Mouse (Mus musculus): ENCODE data around the gene Mtch1.
"Not testable (repeated sequence)": the region's sequence is repeated elsewhere in the genome, so short reads cannot be mapped to it uniquely, and the experiment has no call there.

Gene Mtch1

GRCm38 (mm10) chr17:29347645-29348256 lies at the start of gene Mtch1:
TSS of gene Mtch1 (minus strand) at chr17:29347934.
- DNase-seq (ENCODE audit: low read depth, low spot score) = peak; percentile 96

- peak; percentile 89 for DNase-seq (ENCODE audit: low read depth, low spot score)
Measured at GRCm38 (mm10) chr17:29396821-29397242, 49.1 kb upstream of the Mtch1 start.

DNA sequence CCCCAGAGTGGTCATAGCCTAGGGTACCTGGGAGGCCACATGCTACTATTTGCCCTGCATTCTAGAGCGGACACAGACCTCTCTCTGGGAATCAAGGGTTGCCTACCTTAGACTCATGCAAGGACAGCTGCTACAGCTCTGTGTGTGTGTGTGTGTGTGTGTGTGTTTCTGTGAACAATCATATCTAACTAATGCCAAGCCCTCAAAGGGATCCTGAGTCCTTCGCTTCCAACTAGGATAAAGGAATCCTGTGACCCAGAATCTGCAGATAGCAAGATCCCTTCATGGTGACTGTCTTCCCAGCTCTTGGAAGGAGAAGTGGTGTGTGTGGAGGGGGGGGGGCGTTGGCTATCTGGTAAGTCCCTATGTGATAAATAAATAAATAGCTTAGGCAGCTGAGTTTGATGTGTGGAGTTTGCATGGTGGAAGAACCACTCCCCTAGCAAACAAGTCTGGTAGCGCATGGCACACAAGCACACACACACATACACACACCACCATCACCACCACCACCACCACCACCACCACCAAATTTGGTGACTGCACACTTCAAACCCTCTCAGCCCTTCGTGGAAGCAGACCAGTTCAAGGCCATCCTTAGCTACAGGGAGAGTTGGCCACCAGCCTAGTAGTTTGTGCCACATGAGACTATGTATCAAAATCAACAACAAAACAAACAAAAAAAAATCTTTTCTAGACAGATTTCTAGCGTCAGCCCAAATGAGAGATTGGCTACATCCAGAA lies 48.5 kb upstream of the Mtch1 start:
- DNase-seq (ENCODE audit: low read depth, low spot score) = no peak

- peak; percentile 69 for DNase-seq (ENCODE audit: low read depth, low spot score)
Measured at GRCm38 (mm10) chr17:29395381-29395780, 47.6 kb upstream of the Mtch1 start.

GRCm38 (mm10) chr17:29394761-29395160 lies 47.0 kb upstream of the Mtch1 start:
- DNase-seq (ENCODE audit: low read depth, low spot score) = not testable (repeated sequence)

DNA sequence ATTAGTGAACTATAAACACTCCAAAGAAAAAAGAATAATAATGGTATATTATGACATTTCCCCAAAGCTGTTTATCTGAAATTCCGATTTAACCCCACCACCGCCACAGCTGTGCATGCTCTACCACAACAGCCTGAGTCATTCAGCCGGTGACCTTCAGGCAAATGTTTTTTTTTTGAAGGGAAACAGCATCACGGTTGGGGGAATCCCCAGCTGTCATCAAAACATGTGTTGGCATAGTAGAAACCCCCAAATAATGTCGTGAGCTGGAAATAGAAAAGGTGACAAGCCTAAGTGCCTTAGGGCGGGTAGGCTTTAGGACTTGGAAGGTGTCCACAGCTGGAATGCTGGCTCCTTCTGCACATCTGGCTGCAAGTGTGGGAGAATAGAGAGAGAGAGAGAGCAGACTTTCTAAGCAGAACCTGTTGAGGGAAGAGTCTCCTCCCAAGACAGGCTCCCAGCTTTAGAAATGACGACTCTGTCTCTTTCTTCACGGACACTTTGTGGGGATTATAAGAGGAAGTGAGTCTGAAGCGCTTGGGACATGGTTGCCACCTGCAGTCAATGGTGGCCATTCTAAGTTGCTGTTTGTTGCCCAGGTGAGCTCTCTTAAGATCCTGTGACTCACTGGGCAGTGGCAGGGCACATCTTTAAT lies 46.5 kb upstream of the Mtch1 start:
- DNase-seq (ENCODE audit: low read depth, low spot score) = no peak

GRCm38 (mm10) chr17:29393335-29394089 lies 45.8 kb upstream of the Mtch1 start:
- no peak for DNase-seq (ENCODE audit: low read depth, low spot score)

GRCm38 (mm10) chr17:29391280-29391679 lies 43.5 kb upstream of the Mtch1 start:
- DNase-seq (ENCODE audit: low read depth, low spot score) = peak; percentile 76

GRCm38 (mm10) chr17:29388978-29389377 lies 41.2 kb upstream of the Mtch1 start:
- DNase-seq (ENCODE audit: low read depth, low spot score) = peak; percentile 95

DNA sequence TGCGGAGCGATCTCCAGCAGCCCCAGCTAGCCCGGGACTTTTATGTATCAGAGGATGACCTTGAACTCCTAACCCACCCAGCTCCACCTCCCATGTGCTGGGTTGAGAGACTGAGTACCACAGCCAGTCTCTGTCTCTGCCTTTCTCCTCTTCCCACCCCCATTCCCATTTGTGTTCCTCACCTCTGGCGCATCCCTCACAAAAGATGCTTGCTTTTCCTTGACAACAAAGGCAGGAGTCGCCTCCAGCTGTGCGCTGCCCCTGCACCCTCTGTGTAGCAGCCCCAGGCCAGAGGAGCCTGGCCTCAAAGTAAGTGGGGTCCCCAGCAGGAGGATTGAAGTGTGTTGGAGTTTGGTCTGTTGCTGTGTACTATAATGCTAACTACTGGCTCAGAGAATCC lies 38.0 kb upstream of the Mtch1 start:
- DNase-seq (ENCODE audit: low read depth, low spot score) = no peak

- DNase-seq (ENCODE audit: low read depth, low spot score) = peak; percentile 85
Measured at GRCm38 (mm10) chr17:29384850-29385438, 37.2 kb upstream of the Mtch1 start.

- DNase-seq (ENCODE audit: low read depth, low spot score) = no peak
Measured at GRCm38 (mm10) chr17:29383923-29384322, 36.2 kb upstream of the Mtch1 start.

DNA sequence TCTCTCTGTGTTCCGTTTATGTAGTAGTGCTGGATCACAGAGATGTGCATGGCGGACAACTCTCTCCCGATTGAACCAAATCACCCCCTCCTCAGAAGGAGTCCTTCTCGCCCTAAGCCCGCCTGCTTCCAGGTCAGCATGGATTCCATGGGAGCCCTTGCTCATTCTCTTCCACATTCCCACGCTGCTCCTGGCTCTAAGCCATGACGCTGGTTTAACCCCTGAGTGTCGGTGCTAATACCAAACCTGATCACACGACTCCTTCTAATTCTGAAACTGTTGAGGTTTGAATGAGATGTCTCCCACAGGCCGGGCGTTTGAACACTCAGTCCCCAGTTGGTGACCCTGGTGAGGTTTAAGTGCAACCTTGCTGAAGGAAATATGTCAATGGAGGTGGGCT lies 34.7 kb upstream of the Mtch1 start:
- no peak for DNase-seq (ENCODE audit: low read depth, low spot score)

DNA sequence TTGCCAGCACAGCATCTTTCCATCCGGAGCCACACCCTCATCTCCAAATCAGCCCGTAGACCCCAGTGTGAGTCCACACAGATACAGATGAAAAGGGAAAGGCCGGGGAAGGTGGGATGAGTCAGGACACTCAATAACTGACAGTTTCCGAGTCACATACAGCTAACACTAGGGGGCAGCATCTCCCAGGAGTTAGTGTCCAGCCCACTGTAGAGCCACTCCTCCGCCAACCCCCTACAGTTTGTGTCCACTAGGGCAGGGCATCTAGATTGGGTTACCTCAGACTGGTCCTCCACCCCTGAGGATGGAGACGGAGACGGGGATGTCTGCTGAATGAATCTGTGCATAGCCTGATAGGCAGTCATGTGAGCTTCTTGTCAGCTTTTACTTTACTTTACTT lies 33.7 kb upstream of the Mtch1 start:
- peak; percentile 83 for DNase-seq (ENCODE audit: low read depth, low spot score)

DNA sequence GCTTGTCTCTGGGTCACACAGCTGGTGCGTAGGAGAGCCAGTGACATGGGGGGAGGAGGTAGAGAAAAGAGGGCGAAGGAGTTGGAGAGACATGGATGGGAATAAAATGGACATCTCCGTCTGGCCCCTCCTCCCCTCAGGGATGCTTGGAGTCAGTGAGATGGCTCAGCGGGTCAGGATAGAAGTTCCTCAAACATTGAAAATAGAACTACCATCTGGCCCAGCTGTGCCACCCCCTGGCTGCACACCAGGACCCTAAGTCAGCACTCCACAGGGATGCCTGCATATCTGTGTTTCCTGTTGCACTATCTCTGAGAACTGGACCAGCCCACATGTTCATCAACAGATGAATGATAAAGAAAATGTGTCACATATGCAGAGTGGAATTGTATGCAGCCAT lies 32.5 kb upstream of the Mtch1 start:
- no peak for DNase-seq (ENCODE audit: low read depth, low spot score)

DNA sequence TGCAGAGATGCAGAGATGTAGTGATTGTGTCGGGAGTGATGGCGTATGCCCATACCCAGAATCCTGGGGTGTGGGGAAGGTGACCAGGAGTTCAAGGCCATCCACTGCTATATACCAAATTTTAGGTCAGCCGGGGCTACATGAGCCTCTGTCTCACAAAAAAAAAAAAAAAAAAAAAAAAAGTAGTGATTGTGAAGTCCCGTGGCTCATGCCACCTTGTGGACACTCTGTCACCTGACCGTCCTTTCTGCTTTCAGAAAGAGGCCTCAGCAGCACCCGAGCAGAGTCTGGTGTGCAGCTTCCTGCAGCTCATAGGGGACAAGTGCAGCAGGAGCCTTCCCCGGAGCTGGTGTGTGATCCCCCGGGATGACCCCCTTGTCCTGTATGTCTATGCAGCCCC lies 30.3 kb upstream of the Mtch1 start:
- DNase-seq (ENCODE audit: low read depth, low spot score) = no peak

DNA sequence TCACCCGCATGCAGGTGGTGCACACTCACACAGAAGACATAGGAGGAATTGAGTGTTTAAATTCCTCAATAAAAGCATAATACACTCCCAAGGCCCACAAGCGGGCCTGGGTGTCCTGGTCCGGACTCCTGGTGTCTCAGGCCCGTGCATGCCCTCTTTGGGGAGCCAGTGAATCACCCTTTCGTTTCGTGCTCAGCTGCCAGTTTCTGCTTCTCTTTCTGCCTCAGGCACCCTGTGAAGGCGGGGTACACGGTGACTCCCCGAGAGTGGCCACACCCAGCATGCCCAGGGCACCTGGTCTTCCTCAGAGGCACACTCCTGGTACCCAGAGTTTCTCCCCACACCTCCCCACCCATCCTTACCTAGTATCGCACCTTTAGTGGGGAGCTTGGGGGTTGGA lies 28.1 kb upstream of the Mtch1 start:
- no peak for DNase-seq (ENCODE audit: low read depth, low spot score)

- DNase-seq (ENCODE audit: low read depth, low spot score) = peak; percentile 89
Measured at GRCm38 (mm10) chr17:29370984-29371723, 23.4 kb upstream of the Mtch1 start.

DNA sequence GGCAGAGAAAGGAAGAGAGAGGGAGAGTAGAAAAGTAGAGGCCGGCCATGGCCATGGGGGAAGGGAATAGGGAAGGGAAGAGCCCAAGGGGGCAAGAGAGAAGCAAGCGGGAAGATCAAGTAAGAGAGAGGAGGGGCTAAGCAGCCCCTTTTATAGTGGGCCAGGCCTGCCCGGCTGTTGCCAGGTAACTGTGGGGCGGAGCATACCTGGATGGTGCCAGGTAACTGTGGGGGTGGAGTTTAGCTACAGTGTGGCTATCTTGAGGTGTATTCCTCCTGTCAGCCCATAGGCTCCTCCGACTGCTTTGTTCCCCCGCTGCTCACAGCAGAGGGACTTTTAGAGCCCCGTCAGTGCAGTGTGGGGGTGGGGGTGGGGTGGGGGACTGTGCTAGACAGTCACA lies 21.0 kb upstream of the Mtch1 start:
- no peak for DNase-seq (ENCODE audit: low read depth, low spot score)

GRCm38 (mm10) chr17:29365105-29365621 lies 17.4 kb upstream of the Mtch1 start:
- no peak for DNase-seq (ENCODE audit: low read depth, low spot score)

DNA sequence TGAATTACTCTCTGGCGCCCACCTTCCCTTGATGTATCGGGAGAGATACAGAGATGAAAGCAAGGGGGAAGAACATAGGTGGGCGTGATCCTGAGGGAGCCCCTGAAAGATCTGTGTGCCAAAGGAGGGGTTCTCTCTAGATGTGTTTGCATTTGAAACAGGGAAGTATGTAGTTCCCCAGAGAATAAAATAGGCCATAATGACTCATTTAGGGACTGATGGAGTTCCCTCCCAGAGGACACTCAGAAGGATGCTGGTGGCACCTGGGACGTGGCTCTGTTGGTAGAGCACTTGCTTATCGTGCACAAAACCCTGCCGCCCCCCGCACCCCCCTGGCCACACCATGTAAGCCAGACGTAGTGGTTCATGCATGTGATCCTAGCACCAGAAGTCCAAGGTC lies 15.4 kb upstream of the Mtch1 start:
- no peak for DNase-seq (ENCODE audit: low read depth, low spot score)

Data from skeletal muscle tissue, adult 2 months (tissue).